Mouse (Mus musculus): ENCODE measurements around the gene Zswim4. TPM values are rescaled to one million over a fixed set of nuclear protein-coding genes. Genes with fewer than 3 reads are reported as not detected.

The Zswim4 gene
- polyA plus RNA-seq, 1 experiment from 2014 or later = 22.5 TPM

DNA sequence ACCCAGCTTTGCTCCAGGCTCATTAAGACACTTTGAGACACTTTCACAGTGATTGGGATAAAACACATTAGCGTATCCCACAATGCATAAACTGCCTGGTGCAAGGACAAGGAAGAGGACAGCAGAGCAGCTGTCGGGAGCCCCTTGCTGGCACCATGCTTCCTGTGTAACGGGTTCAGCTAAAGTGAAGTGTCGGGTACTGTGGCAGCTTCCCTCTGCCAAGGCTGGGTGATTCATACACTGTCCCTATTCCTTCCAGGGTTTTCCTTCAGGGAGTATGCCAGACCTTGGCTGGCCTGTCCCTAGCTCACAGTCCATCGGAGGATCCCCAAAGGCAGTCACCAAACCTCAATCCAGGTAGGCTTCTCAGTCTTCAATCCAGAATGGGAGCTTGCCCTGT, 66.8 kb downstream of the Zswim4 start:
- Histone ChIP-seq H3K9me3 (ENCODE audit: control insufficient read depth, low read length) (no peaks in the 10 kb centered on the region), H3K4me3 (ENCODE audit: low read depth, low read length) (no peak overlapping the region), H3K4me2 (replicated peaks; ENCODE audit: low read depth, low read length) (no peak overlapping the region), H3K27ac (ENCODE audit: low read depth, low read length) (no peak overlapping the region), H3K4me1 (replicated peaks; ENCODE audit: control insufficient read depth, insufficient read depth, low read length) (no peaks in the 10 kb centered on the region), H3K36me3 (ENCODE audit: control insufficient read depth, insufficient read depth, low read length) (peaks cover 17% of the 10 kb centered on the region), H3K27me3 (ENCODE audit: control insufficient read depth, insufficient read depth, low read length) (no peaks in the 10 kb centered on the region), H3K9ac (ENCODE audit: low read depth, low read length) (no peak overlapping the region)
- 93% methylated on average over 5 of the region's 5 CpGs for WGBS
- ATAC-seq (ENCODE audit: low FRiP score) (no peak), DNase-seq (ENCODE audit: low spot score) (no peak)

DNA sequence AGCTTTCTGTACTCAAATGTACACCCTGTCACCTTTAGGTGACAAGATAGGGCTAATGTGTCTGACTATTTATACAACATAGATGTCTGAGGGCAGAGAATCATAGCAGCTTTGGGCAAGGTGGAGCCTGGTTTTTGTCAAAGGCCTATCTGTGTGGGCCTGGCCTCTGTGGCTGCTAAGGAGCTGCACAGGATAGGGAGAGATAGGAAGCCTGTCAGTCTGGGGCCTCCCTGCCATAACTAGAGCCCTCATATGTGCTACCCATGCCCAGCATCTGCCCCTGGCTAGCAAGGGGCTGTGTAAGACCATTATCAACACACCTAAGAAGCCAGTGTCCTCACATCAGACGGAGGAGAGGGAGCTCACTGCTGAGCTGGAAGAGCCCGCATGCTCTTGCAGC, 69.2 kb downstream of the Zswim4 start:
- no peaks in the 10 kb centered on the region for H3K4me1 ChIP-seq (replicated peaks; ENCODE audit: control insufficient read depth, insufficient read depth, low read length)
- WGBS = 89% methylated on average over 2 of the region's 2 CpGs
- H3K9ac ChIP-seq (ENCODE audit: low read depth, low read length) = no peak overlapping the region
- H3K36me3 ChIP-seq (ENCODE audit: control insufficient read depth, insufficient read depth, low read length) = peaks cover 5% of the 10 kb centered on the region; the same call in 1 of the 2 replicates
- no peak overlapping the region for H3K4me3 ChIP-seq (ENCODE audit: low read depth, low read length)
- H3K4me2 ChIP-seq (replicated peaks; ENCODE audit: low read depth, low read length) = no peak overlapping the region
- H3K27ac ChIP-seq (ENCODE audit: low read depth, low read length) = no peak overlapping the region
- no peaks in the 10 kb centered on the region for H3K9me3 ChIP-seq (ENCODE audit: control insufficient read depth, low read length)
- ATAC-seq (ENCODE audit: low FRiP score) = no peak
- no peak for DNase-seq (ENCODE audit: low spot score)
- H3K27me3 ChIP-seq (ENCODE audit: control insufficient read depth, insufficient read depth, low read length) = no peaks in the 10 kb centered on the region

MicroRNA genes within 50 kb of the gene (microRNA counts, 519-probe panel; counts per million panel counts)
- 2,051 counts per million, percentile 4 among the panel's probes with 10 or more counts for microRNA mmu-miR-181c
- microRNA mmu-miR-23a = 4,319 counts per million, percentile 45 among the panel's probes with 10 or more counts
- microRNA mmu-miR-27a = 5,290 counts per million, percentile 75 among the panel's probes with 10 or more counts

Other genes with a start within 250 kb of the Zswim4 start
- gene Samd1, start 239.4 kb downstream of the Zswim4 start, polyA plus RNA-seq (2014; fragmentation: Nextera tagmentation; extraction: Ambion mirVana) = 15.1 and 17.0 TPM in 2 replicates
- gene 1700067K01Rik, start 235.6 kb downstream of the Zswim4 start, polyA plus RNA-seq (2014; fragmentation: Nextera tagmentation; extraction: Ambion mirVana) = 0.80 and 0.93 TPM in 2 replicates
- 0.22 TPM in 1 of 2 replicates, not detected in the other for gene 2210011C24Rik, start 224.9 kb downstream of the Zswim4 start, polyA plus RNA-seq (2014; fragmentation: Nextera tagmentation; extraction: Ambion mirVana)
- gene Palm3, start 215.6 kb downstream of the Zswim4 start, polyA plus RNA-seq (2014; fragmentation: Nextera tagmentation; extraction: Ambion mirVana) = 3.3 and 3.5 TPM in 2 replicates
- not detected in 2 replicates for gene Il27ra, start 194.5 kb downstream of the Zswim4 start, polyA plus RNA-seq (2014; fragmentation: Nextera tagmentation; extraction: Ambion mirVana)
- gene Rln3, start 192.1 kb downstream of the Zswim4 start, polyA plus RNA-seq (2014; fragmentation: Nextera tagmentation; extraction: Ambion mirVana) = 0.48 TPM in 1 of 2 replicates, not detected in the other
- 2.0 and 2.2 TPM in 2 replicates for gene Gm10643, start 171.9 kb downstream of the Zswim4 start, polyA plus RNA-seq (2014; fragmentation: Nextera tagmentation; extraction: Ambion mirVana)
- 5.5 and 8.8 TPM in 2 replicates for gene Rfx1, start 170.2 kb downstream of the Zswim4 start, polyA plus RNA-seq (2014; fragmentation: Nextera tagmentation; extraction: Ambion mirVana)
- 12.5 and 12.8 TPM in 2 replicates for gene Dcaf15, start 132.3 kb downstream of the Zswim4 start, polyA plus RNA-seq (2014; fragmentation: Nextera tagmentation; extraction: Ambion mirVana)
- 0.17 and 0.23 TPM in 2 replicates for gene Podnl1, start 111.1 kb downstream of the Zswim4 start, polyA plus RNA-seq (2014; fragmentation: Nextera tagmentation; extraction: Ambion mirVana)
- gene Cc2d1a, start 89.1 kb downstream of the Zswim4 start, polyA plus RNA-seq (2014; fragmentation: Nextera tagmentation; extraction: Ambion mirVana) = 8.5 and 8.8 TPM in 2 replicates
- gene 4930432K21Rik, start 89.0 kb downstream of the Zswim4 start, polyA plus RNA-seq (2014; fragmentation: Nextera tagmentation; extraction: Ambion mirVana) = 0.57 and 0.88 TPM in 2 replicates
- gene Nanos3, start 51.8 kb downstream of the Zswim4 start, polyA plus RNA-seq (2014; fragmentation: Nextera tagmentation; extraction: Ambion mirVana) = 4.5 and 5.6 TPM in 2 replicates
- 298 and 313 TPM in 2 replicates for gene D8Ertd738e, start 12.7 kb upstream of the Zswim4 start, polyA plus RNA-seq (2014; fragmentation: Nextera tagmentation; extraction: Ambion mirVana)
- 49.8 and 51.2 TPM in 2 replicates for gene Mri1, start 20.3 kb upstream of the Zswim4 start, polyA plus RNA-seq (2014; fragmentation: Nextera tagmentation; extraction: Ambion mirVana)
- 21.3 and 27.4 TPM in 2 replicates for gene Ccdc130, start 33.3 kb upstream of the Zswim4 start, polyA plus RNA-seq (2014; fragmentation: Nextera tagmentation; extraction: Ambion mirVana)
- gene Cacna1a, start 151.4 kb upstream of the Zswim4 start, polyA plus RNA-seq (2014; fragmentation: Nextera tagmentation; extraction: Ambion mirVana) = 5.2 and 10.4 TPM in 2 replicates